Mouse (Mus musculus) forebrain, embryonic 16.5 days (tissue): ENCODE results near the gene Tmem247. TPM values are rescaled to one million over a fixed set of nuclear protein-coding genes. Genes with fewer than 3 reads are reported as not detected.

Experiments used
- ATAC-seq: fragments of 200-750 bp; cut with Nextera tagmentation; 2 replicates; pipeline ENCODE4 v1.8.0; 2017; ENCODE audit warnings: mild to moderate bottlenecking, moderate library complexity
- H3K27ac ChIP-seq: fragments of 300-500 bp; sonication (generic); 2 replicates; pipeline ENCODE4 v1.5.1; 2014; ENCODE audit warnings: low read length, control low read depth
- H3K27me3 ChIP-seq: fragments of 300-500 bp; sonication (generic); replicated peaks from 2 replicates; pipeline ENCODE4 v1.6.1; 2014; ENCODE audit warnings: low read length; ENCODE audit not compliant: control insufficient read depth, insufficient read depth
- H3K36me3 ChIP-seq: fragments of 300-500 bp; sonication (generic); 2 replicates; pipeline ENCODE4 v1.6.1; 2014; ENCODE audit not compliant: control insufficient read depth, insufficient read depth
- H3K4me1 ChIP-seq: fragments of 300-500 bp; sonication (generic); replicated peaks from 2 replicates; pipeline ENCODE4 v1.6.1; 2014; ENCODE audit warnings: low read length; ENCODE audit not compliant: control insufficient read depth, insufficient read depth
- H3K4me2 ChIP-seq: fragments of 300-500 bp; sonication (generic); 2 replicates; pipeline ENCODE4 v1.6.1; 2014; ENCODE audit warnings: mild to moderate bottlenecking, low read length, control low read depth
- H3K4me3 ChIP-seq: fragments of 300-500 bp; sonication (generic); replicated peaks from 2 replicates; pipeline ENCODE4 v1.5.1; 2014; ENCODE audit warnings: mild to moderate bottlenecking, low read length, control low read depth
- H3K9ac ChIP-seq: fragments of 300-500 bp; sonication (generic); replicated peaks from 2 replicates; pipeline ENCODE4 v1.6.1; 2014; ENCODE audit warnings: low read depth, low read length, control low read depth
- H3K9me3 ChIP-seq: fragments of 300-500 bp; sonication (generic); 2 replicates; pipeline ENCODE4 v1.6.1; 2016; ENCODE audit warnings: low read length; ENCODE audit not compliant: control insufficient read depth
- WGBS: fragments of 180-500 bp; shearing (Covaris S2); extraction: QIAGEN DNeasy Blood & Tissue Kit; methylation state at CpG from one replicate; pipeline ENCODE4 v1.1.7; 2014; 5-methylcytosine and 5-hydroxymethylcytosine counted together
- polyA plus RNA-seq: library from polyadenylated mRNA; unstranded; fragments of >200 nt; fragmentation: Nextera tagmentation; extraction: Ambion mirVana; gene quantifications from 2 replicates; pipeline ENCODE4 v1.2.1, GENCODE M21; 2015

The Tmem247 gene
- polyA plus RNA-seq, 1 experiment from 2014 or later, result not detected

GRCm38 (mm10) chr17:86971860-86972259 lies 54.7 kb downstream of the Tmem247 start:
- peaks cover 10% of the 10 kb centered on the region for H3K4me1 ChIP-seq
- no peak for ATAC-seq
- no peak overlapping the region for H3K27ac ChIP-seq
- H3K4me2 ChIP-seq, result no peak overlapping the region
- H3K36me3 ChIP-seq, result no peaks in the 10 kb centered on the region
- H3K9me3 ChIP-seq, result no peaks in the 10 kb centered on the region
- H3K4me3 ChIP-seq, result no peak overlapping the region
- 95% methylated on average over 7 of the region's 7 CpGs for WGBS
- H3K27me3 ChIP-seq, result no peaks in the 10 kb centered on the region
- H3K9ac ChIP-seq, result no peak overlapping the region

Other genes starting within 250 kb of the Tmem247 start
- gene Epas1, start 163.6 kb upstream of the Tmem247 start, polyA plus RNA-seq, result 4.2 and 4.6 TPM in 2 replicates
- not detected in 2 replicates for gene Atp6v1e2, start 30.5 kb downstream of the Tmem247 start, polyA plus RNA-seq
- gene Rhoq, start 45.7 kb downstream of the Tmem247 start, polyA plus RNA-seq, result 5.2 and 5.4 TPM in 2 replicates
- 31.2 and 32.4 TPM in 2 replicates for gene Pigf, start 108.1 kb downstream of the Tmem247 start, polyA plus RNA-seq
- 239 and 248 TPM in 2 replicates for gene Cript, start 108.2 kb downstream of the Tmem247 start, polyA plus RNA-seq
- gene Socs5, start 190.3 kb downstream of the Tmem247 start, polyA plus RNA-seq, result 11.7 and 12.6 TPM in 2 replicates